Mouse (Mus musculus): Measurements from ENCODE around the gene Gm14459.
"Not testable (repeated sequence)": the region's sequence is repeated elsewhere in the genome, so short reads cannot be mapped to it uniquely, and the experiment has no call there.

The Gm14459 gene

DNA sequence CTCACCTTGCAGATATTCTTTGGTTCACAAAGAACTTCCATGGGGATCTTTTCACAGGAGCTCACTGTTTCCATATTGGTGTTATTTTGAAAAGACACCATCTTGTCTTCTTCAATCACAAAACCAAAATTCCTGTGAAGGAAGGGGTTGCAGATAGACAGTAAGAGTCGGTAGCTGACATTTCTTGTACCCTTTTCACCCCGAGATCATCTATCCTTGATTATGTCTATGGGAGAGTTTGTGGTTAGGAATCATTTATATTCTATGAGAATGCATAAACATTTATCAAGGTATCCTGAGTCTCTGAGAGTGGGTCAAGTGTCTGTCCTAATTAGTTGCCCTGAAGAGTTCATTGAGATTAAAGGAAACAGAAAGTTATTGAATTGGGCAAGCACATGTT, at the start of gene Gm14459:
Gene Gm14459, minus strand, starts transcription at position 101 of the 400 bp plus-strand sequence.
- no peak for DNase-seq (ENCODE audit: extremely low read depth, insufficient read length, low spot score)

DNA sequence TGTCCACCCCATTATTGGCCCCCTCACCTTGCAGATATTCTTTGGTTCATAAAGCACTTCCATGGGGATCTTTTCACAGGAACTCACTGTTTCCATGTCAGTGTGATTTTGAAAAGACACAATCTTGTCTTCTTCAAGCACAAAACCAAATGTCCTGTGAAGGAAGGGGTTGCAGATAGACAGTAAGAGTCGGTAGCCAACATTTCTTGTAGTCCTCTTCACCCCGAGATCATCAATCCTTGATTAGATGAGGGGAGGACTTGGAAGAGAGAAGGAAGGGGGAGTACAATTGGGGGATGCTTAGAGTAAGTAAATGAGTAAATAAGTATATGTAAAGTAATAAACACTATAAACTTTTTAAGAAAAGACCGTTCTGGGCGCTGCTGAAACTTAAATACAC, 23.4 kb upstream of the Gm14459 start, which contains the start of gene Ssxb6:
Gene Ssxb6, minus strand, starts transcription at position 101 of the 400 bp plus-strand sequence.
- not testable (repeated sequence) for DNase-seq (ENCODE audit: extremely low read depth, insufficient read length, low spot score)

All from 3134 (cell line).